Mouse (Mus musculus) heart, postnatal 0 days (tissue): ENCODE results near the gene H2-T23. TPM values are rescaled to one million over a fixed set of nuclear protein-coding genes. Genes with fewer than 3 reads are reported as not detected.
"Not testable (repeated sequence)": the region's sequence is repeated elsewhere in the genome, so short reads cannot be mapped to it uniquely, and the experiment has no call there.

Source experiments
- ATAC-seq: fragments of 200-750 bp; cut with Nextera tagmentation; 2 replicates; pipeline ENCODE4 v1.8.0; 2017; ENCODE audit warnings: low read depth, moderate number of reproducible peaks, moderate library complexity; ENCODE audit not compliant: insufficient read depth
- DNase-seq: peaks from one replicate; pipeline ENCODE4 v3.0.0-alpha.2; 2016; ENCODE audit warnings: low spot score
- H3K27ac ChIP-seq: fragments of 300-500 bp; sonication (generic); 2 replicates; pipeline ENCODE4 v1.5.1; 2014; ENCODE audit warnings: low read depth, mild to moderate bottlenecking
- H3K27me3 ChIP-seq: fragments of 300-500 bp; sonication (generic); 2 replicates; pipeline ENCODE4 v1.6.1; 2014; ENCODE audit warnings: low read length, mixed read lengths; ENCODE audit not compliant: control insufficient read depth, insufficient read depth
- H3K36me3 ChIP-seq: fragments of 300-500 bp; sonication (generic); replicated peaks from 2 replicates; pipeline ENCODE4 v1.6.1; 2014; ENCODE audit warnings: low read length, mixed read lengths; ENCODE audit not compliant: control insufficient read depth, insufficient read depth
- H3K4me1 ChIP-seq: fragments of 300-500 bp; sonication (generic); 2 replicates; pipeline ENCODE4 v1.6.1; 2014; ENCODE audit warnings: antibody characterized with exemption; ENCODE audit not compliant: control insufficient read depth, insufficient read depth
- H3K4me2 ChIP-seq: fragments of 300-500 bp; sonication (generic); 2 replicates; pipeline ENCODE4 v1.6.1; 2014; ENCODE audit warnings: low read depth, mild to moderate bottlenecking, low read length, moderate library complexity
- H3K4me3 ChIP-seq: fragments of 300-500 bp; sonication (generic); 2 replicates; pipeline ENCODE4 v1.5.1; 2014; ENCODE audit warnings: low read depth, low read length
- H3K9ac ChIP-seq: fragments of 300-500 bp; sonication (generic); replicated peaks from 2 replicates; pipeline ENCODE4 v1.6.1; 2014; ENCODE audit warnings: low read depth, low read length, mixed read lengths
- H3K9me3 ChIP-seq: fragments of 300-500 bp; sonication (generic); replicated peaks from 2 replicates; pipeline ENCODE4 v1.6.1; 2016; ENCODE audit warnings: low read length; ENCODE audit not compliant: control insufficient read depth
- CTCF ChIP-seq: IDR thresholded peaks from 2 replicates; pipeline ENCODE4 v1.5.1; 2016; ENCODE audit warnings: antibody characterized with exemption, control low read depth, low read depth
- EP300 ChIP-seq: IDR thresholded peaks from 2 replicates; pipeline ENCODE4 v1.6.1; 2016; ENCODE audit warnings: antibody characterized with exemption, low read depth
- WGBS: fragments of 180-500 bp; shearing (Covaris S2); extraction: QIAGEN DNeasy Blood & Tissue Kit; methylation state at CpG from one replicate; pipeline ENCODE4 v1.1.7; 2014; 5-methylcytosine and 5-hydroxymethylcytosine counted together
- polyA plus RNA-seq: library from polyadenylated mRNA; unstranded; fragments of >200 nt; fragmentation: Nextera tagmentation; extraction: Ambion mirVana; gene quantifications from 2 replicates; pipeline ENCODE4 v1.2.1, GENCODE M21; 2015
- total RNA-seq: library from RNA; depleted of rRNA; stranded (reverse); fragments of >200 nt; gene quantifications from 2 replicates; pipeline ENCODE4 v1.2.3, GENCODE M21; 2014; ENCODE audit warnings: low replicate concordance

Gene H2-T23
- total and polyA plus RNA-seq, 2 experiments from 2014 or later, result 10.8 to 34.8 TPM

DNA sequence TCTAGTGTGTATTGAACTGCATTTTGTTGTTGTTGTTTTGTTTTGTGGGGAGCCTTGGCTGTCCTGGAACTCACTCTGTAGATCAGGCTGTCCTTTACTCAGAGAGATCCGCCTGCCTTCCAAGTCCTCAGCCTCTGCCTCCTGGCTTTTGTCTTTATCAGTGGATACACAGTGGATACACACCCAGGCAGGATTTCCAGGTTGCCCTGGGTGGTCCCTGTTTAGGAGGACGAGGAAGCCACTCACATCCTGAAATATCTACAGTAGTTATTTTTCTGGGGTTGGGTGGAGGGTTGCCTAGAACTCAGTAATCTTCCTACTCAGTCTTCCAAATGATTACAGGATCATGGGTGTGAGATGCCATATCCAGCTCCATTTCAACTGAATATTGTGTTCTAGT lies 13.7 kb downstream of the H2-T23 start:
- H3K36me3 ChIP-seq, result peaks cover 12% of the 10 kb centered on the region; the same call in 1 of the 2 replicates
- no peak for ATAC-seq
- no peak for TF ChIP-seq EP300
- no peak overlapping the region for H3K9ac ChIP-seq
- peak overlapping the region; percentile 75; the same call in 1 of the 2 replicates for H3K27ac ChIP-seq
- 40% methylated on average over 2 of the region's 2 CpGs for WGBS
- no peaks in the 10 kb centered on the region for H3K9me3 ChIP-seq
- peaks cover 3% of the 10 kb centered on the region; the same call in 1 of the 2 replicates for H3K4me1 ChIP-seq
- no peak for DNase-seq
- H3K4me2 ChIP-seq, result no peak overlapping the region
- no peak overlapping the region for H3K4me3 ChIP-seq
- no peaks in the 10 kb centered on the region for H3K27me3 ChIP-seq

DNA sequence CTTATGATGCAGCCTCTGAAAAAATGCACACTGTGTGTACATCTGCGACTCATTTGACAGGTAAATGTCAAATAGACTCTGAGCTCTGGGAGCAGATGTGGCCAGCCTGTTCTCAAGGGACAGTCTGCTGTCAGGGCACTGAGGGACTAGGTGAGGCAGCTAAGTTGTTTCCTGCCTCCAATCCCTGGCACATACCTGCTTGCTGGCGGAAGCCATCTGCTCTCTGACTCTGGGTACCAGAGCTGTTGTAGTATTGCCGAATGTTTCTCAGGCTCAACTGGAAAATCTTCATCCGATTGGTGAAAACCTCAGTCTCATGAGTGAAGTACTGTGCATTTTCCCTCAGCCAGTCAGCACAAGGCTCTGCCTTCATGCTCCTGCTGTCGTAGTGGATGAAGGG lies 15.6 kb downstream of the H2-T23 start:
- Histone ChIP-seq H3K4me3 (no peak overlapping the region), H3K36me3 (peaks cover 12% of the 10 kb centered on the region; the same call in 1 of the 2 replicates), H3K9me3 (no peaks in the 10 kb centered on the region), H3K4me1 (no peaks in the 10 kb centered on the region), H3K27ac (no peak overlapping the region), H3K27me3 (no peaks in the 10 kb centered on the region), H3K4me2 (no peak overlapping the region), H3K9ac (no peak overlapping the region)
- DNase-seq (no peak), ATAC-seq (no peak)
- no peak for TF ChIP-seq CTCF
- WGBS, result 87% methylated on average over 5 of the region's 5 CpGs

DNA sequence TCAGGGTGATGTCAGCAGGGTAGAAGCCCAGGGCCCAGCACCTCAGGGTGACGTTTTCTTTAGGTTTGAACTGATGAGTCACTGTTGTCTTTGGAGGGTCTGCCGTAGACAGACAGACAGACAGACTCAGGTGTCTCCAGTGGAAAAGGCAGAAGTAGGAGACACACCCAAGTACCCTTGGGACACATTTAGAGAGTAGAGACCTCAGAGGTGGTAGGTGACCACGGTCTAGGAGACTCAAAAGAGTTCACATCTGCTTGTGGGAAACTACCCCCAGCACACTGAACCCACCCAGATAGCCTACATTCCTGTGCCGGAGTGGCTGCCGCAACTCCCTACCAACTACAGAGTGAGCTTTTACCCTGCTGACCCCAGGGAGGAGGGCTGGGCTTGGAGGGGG lies 17.7 kb downstream of the H2-T23 start:
- Histone ChIP-seq H3K27ac (no peak overlapping the region), H3K36me3 (peaks cover 12% of the 10 kb centered on the region; the same call in 1 of the 2 replicates), H3K9me3 (no peaks in the 10 kb centered on the region), H3K9ac (no peak overlapping the region), H3K4me2 (no peak overlapping the region), H3K27me3 (no peaks in the 10 kb centered on the region), H3K4me3 (no peak overlapping the region), H3K4me1 (no peaks in the 10 kb centered on the region)
- DNase-seq (no peak), ATAC-seq (no peak)
- 89% methylated on average over 5 of the region's 5 CpGs for WGBS
- TF ChIP-seq EP300 (no peak), CTCF (no peak)

DNA sequence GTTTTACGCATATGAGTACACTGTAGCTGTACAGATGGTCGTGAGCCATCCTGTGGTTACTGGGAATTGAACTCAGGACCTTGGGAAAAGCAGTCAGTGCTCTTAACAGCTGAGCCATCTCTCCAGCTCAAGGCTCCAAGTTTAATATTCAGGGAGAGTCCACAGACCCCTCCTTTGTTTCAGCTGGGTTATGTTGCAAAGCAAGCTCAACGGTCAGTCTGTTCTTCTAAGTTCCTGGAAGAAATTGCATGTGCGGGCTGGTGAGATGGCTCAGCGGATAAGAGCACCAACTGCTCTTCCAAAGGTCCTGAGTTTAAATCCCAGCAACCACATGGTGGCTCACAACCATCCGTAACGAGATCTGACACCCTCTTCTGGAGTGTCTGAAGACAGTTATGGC lies 28.2 kb downstream of the H2-T23 start:
- H3K4me1 ChIP-seq, DNase-seq, H3K4me3 ChIP-seq, H3K27me3 ChIP-seq, ATAC-seq, H3K9me3 ChIP-seq, H3K36me3 ChIP-seq, H3K27ac ChIP-seq, H3K4me2 ChIP-seq, H3K9ac ChIP-seq: not testable (repeated sequence)
- 92% methylated on average over 7 of the region's 7 CpGs for WGBS

DNA sequence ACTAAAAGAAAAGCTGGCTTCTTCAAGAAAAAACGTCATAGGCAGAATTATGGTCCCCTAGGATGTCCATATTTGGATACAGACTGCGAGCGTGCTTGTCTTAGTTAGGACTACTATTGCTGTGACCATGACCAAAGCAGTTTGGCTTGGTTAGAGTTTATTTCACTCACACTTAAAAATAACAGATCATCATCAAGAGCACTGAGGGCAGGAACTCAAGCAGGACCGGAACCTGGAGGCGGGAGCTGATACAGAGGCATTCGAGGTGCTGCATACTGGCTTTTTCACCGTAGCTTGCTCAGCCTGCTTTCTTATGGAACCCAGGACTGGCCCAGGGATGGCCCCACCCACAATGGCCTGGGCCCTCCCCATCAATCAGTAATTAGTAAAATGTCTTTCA lies 29.3 kb downstream of the H2-T23 start:
- TF ChIP-seq EP300 (no peak), CTCF (no peak)
- Histone ChIP-seq H3K9me3 (no peaks in the 10 kb centered on the region), H3K27me3 (no peaks in the 10 kb centered on the region), H3K4me2 (no peak overlapping the region), H3K4me3 (no peak overlapping the region), H3K36me3 (no peaks in the 10 kb centered on the region), H3K27ac (no peak overlapping the region), H3K4me1 (no peaks in the 10 kb centered on the region), H3K9ac (no peak overlapping the region)
- no peak for DNase-seq
- ATAC-seq, result no peak
- 94% methylated on average over 7 of the region's 7 CpGs for WGBS

DNA sequence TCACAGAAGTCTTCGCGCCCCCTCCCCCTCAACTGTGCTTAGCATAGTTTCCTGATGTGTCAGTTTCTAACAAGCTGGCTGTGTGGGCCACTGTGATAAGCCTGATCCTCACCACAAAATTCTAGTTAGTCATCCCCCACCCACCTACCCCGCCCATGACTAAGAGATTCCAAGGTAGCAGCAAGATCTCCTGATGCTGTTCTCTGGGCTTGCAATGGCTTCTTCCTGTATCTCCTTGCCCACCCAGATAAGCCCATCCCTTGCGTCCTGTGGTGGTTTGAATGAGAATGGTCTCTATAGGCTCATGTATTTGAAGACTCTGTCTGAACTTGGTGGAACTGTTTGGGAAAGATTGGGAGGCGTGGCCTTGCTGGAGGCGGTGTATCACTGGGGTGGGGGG lies 30.7 kb downstream of the H2-T23 start:
- peaks cover 6% of the 10 kb centered on the region; the same call in 1 of the 2 replicates for H3K4me1 ChIP-seq
- TF ChIP-seq CTCF (no peak), EP300 (no peak)
- no peak overlapping the region for H3K9ac ChIP-seq
- H3K27ac ChIP-seq, result no peak overlapping the region
- H3K9me3 ChIP-seq, result no peaks in the 10 kb centered on the region
- no peak overlapping the region for H3K4me3 ChIP-seq
- no peaks in the 10 kb centered on the region for H3K27me3 ChIP-seq
- ATAC-seq, result no peak
- no peak for DNase-seq
- WGBS, result 91% methylated on average over 6 of the region's 6 CpGs
- no peaks in the 10 kb centered on the region for H3K36me3 ChIP-seq
- H3K4me2 ChIP-seq, result no peak overlapping the region
